Mouse (Mus musculus): ENCODE results near the gene Cgnl1. TPM values are rescaled to one million over a fixed set of nuclear protein-coding genes. Genes with fewer than 3 reads are reported as not detected.
A peak's percentile ranks its signal among the peaks of the same experiment; 100 is the strongest.

Cgnl1 gene
- polyA plus RNA-seq, 1 experiment from 2014 or later, result 2.3 TPM

DNA sequence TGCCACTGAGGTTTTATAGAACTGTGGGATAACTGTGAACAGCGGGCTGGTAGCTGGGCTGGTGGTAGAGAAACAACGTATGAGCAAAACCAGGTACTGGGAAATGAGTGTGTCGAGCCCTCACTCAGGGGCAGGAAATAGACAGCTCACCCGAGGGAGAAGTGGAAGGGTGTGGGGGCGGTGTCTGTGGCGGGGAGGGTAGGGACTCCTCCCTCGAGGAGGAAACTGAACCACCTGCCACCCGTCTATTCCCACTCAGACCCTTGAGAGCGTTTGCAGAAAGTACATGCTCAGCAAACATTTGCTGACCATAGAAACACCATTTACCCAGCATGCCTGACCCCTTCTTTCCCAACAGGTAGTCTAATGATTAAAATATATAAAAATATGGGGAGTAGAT, 2.2 kb upstream of the Cgnl1 start:
- Histone ChIP-seq H3K27me3 (replicated peaks; ENCODE audit: control insufficient read depth, insufficient read depth, low read length) (peaks cover 23% of the 10 kb centered on the region), H3K4me3 (ENCODE audit: low read depth, low read length) (no peak overlapping the region), H3K9ac (ENCODE audit: low read length) (no peak overlapping the region), H3K4me2 (ENCODE audit: low read length) (no peak overlapping the region), H3K4me1 (ENCODE audit: control insufficient read depth, insufficient read depth, low read length) (peaks cover 5% of the 10 kb centered on the region), H3K27ac (ENCODE audit: low read depth, low read length) (no peak overlapping the region), H3K9me3 (replicated peaks; ENCODE audit: control insufficient read depth, low read length) (peaks cover 14% of the 10 kb centered on the region; the same call in 1 of the 2 replicates), H3K36me3 (ENCODE audit: control insufficient read depth, insufficient read depth, low read length) (no peaks in the 10 kb centered on the region)
- WGBS, result 91% methylated on average over 9 of the region's 9 CpGs
- ATAC-seq (no peak), DNase-seq (ENCODE audit: low spot score) (no peak)

- Histone ChIP-seq H3K4me3 (ENCODE audit: low read depth, low read length) (no peak overlapping the region), H3K27ac (ENCODE audit: low read depth, low read length) (no peak overlapping the region), H3K9me3 (replicated peaks; ENCODE audit: control insufficient read depth, low read length) (0 out of 2 replicates have a peak, but pooled peaks cover 10% of the 10 kb centered on the region), H3K4me2 (ENCODE audit: low read length) (no peak overlapping the region), H3K36me3 (ENCODE audit: control insufficient read depth, insufficient read depth, low read length) (no peaks in the 10 kb centered on the region), H3K9ac (ENCODE audit: low read length) (no peak overlapping the region), H3K27me3 (replicated peaks; ENCODE audit: control insufficient read depth, insufficient read depth, low read length) (peaks cover 23% of the 10 kb centered on the region), H3K4me1 (ENCODE audit: control insufficient read depth, insufficient read depth, low read length) (peaks cover 5% of the 10 kb centered on the region)
- 70% methylated on average over 5 of the region's 5 CpGs for WGBS
- DNase-seq (ENCODE audit: low spot score), result no peak
- no peak for ATAC-seq
These were observed 936 bp upstream of the Cgnl1 start for GRCm38 (mm10) chr9:71772338-71772737.

DNA sequence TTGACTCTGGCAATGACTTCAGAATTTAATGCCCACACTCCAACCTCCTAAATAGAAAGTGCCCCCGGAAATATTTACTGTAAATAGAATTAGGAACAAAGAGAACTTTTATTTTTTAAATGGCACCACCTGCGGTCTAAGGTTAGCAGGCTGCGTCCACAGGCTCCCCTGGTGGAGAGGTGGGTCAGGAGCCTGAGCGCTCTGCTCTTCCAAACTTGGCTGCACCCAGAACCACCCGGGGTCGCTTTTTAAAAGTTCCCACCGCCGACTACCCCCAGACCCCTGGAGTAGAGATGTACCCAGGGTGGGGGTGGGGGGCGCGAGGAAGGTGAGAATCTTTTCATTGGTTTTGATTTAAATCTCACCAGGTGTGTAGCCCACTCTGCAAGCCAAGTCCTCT, 918 bp downstream of the Cgnl1 start:
- Histone ChIP-seq H3K36me3 (ENCODE audit: control insufficient read depth, insufficient read depth, low read length) (no peaks in the 10 kb centered on the region), H3K9me3 (replicated peaks; ENCODE audit: control insufficient read depth, low read length) (0 out of 2 replicates have a peak, but pooled peaks cover 8% of the 10 kb centered on the region), H3K4me1 (ENCODE audit: control insufficient read depth, insufficient read depth, low read length) (peaks cover 5% of the 10 kb centered on the region), H3K27ac (ENCODE audit: low read depth, low read length) (no peak overlapping the region), H3K27me3 (replicated peaks; ENCODE audit: control insufficient read depth, insufficient read depth, low read length) (peaks cover 27% of the 10 kb centered on the region), H3K9ac (ENCODE audit: low read length) (no peak overlapping the region), H3K4me2 (ENCODE audit: low read length) (peak overlapping the region; percentile 92; the same call in 1 of the 2 replicates), H3K4me3 (ENCODE audit: low read depth, low read length) (no peak overlapping the region)
- 2% methylated on average over 10 of the region's 10 CpGs for whole genome bisulfite sequencing
- ATAC-seq, result no peak
- no peak for DNase-seq (ENCODE audit: low spot score)

DNA sequence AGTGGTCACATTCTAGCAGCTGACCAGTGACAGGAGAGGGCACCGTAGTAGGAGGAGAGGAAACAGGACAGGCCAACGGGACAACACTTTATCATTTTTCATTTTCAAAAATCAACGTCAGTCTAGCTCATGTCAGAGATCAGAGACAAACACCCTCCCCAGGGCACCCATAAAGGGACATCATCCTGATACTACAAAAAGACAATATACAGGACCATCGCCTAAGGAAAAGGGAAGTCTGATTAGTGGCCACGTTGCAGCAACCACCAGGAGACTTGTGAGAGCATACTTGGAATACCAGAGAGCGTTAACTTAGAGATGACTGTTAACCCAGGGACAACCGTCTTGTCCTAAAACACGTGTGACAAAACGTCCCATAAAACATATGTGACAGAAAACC, 1.7 kb downstream of the Cgnl1 start:
- H3K9me3 ChIP-seq (replicated peaks; ENCODE audit: control insufficient read depth, low read length), result 0 out of 2 replicates have a peak, but pooled peaks cover 8% of the 10 kb centered on the region
- peaks cover 5% of the 10 kb centered on the region for H3K4me1 ChIP-seq (ENCODE audit: control insufficient read depth, insufficient read depth, low read length)
- H3K27ac ChIP-seq (ENCODE audit: low read depth, low read length), result no peak overlapping the region
- no peaks in the 10 kb centered on the region for H3K36me3 ChIP-seq (ENCODE audit: control insufficient read depth, insufficient read depth, low read length)
- DNase-seq (ENCODE audit: low spot score) (no peak), ATAC-seq (no peak)
- H3K9ac ChIP-seq (ENCODE audit: low read length), result no peak overlapping the region
- WGBS, result 49% methylated on average over 9 of the region's 9 CpGs
- no peak overlapping the region for H3K4me3 ChIP-seq (ENCODE audit: low read depth, low read length)
- no peak overlapping the region for H3K4me2 ChIP-seq (ENCODE audit: low read length)
- peaks cover 27% of the 10 kb centered on the region for H3K27me3 ChIP-seq (replicated peaks; ENCODE audit: control insufficient read depth, insufficient read depth, low read length)

DNA sequence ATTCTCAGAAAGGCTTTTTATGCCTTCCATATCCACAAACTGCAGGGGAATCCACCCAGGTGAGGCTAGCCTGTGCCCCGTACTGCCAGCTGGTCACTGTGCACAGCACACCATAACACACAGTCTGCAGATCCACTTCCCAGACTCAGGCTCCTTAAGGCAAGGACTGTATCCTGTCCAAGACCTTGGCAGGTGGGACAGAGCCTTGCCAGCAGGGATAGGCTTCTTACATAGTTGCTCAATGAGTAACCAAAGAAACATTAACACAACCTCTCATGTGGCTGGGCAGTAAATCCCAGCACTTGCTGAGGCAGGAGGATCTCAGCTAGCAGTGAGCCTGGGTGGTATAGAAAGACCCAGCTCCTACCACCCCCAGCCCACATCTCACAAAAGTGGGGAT, 3.3 kb downstream of the Cgnl1 start:
- DNase-seq (ENCODE audit: low spot score) (no peak), ATAC-seq (no peak)
- WGBS, result 86% methylated on average over 1 of the region's 1 CpGs
- no peak overlapping the region for H3K4me2 ChIP-seq (ENCODE audit: low read length)
- no peaks in the 10 kb centered on the region for H3K36me3 ChIP-seq (ENCODE audit: control insufficient read depth, insufficient read depth, low read length)
- peaks cover 27% of the 10 kb centered on the region for H3K27me3 ChIP-seq (replicated peaks; ENCODE audit: control insufficient read depth, insufficient read depth, low read length)
- no peak overlapping the region for H3K4me3 ChIP-seq (ENCODE audit: low read depth, low read length)
- H3K27ac ChIP-seq (ENCODE audit: low read depth, low read length), result no peak overlapping the region
- 0 out of 2 replicates have a peak, but pooled peaks cover 8% of the 10 kb centered on the region for H3K9me3 ChIP-seq (replicated peaks; ENCODE audit: control insufficient read depth, low read length)
- peaks cover 5% of the 10 kb centered on the region for H3K4me1 ChIP-seq (ENCODE audit: control insufficient read depth, insufficient read depth, low read length)
- H3K9ac ChIP-seq (ENCODE audit: low read length), result no peak overlapping the region

DNA sequence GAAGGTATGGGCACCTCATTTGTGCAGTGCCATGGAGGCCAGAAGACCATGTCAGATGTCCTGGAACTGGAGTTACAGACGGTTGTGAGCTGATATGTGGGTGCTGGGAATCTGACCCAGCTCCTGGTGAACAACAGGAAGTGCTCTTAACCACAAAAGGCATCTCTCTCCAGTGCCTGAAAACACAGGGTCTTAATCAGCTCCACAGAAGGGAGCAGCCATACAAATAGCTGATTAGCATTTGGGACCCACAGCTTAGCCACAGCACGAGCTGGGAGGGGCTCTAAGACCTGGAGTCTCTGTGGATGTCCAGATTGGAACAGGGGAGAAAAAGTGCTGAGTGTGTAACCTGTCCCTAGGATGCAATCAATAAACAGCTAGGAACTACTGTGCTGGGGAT, 4.5 kb downstream of the Cgnl1 start:
- DNase-seq (ENCODE audit: low spot score), result no peak
- 39% methylated on average over 2 of the region's 2 CpGs for WGBS
- ATAC-seq, result no peak
- 0 out of 2 replicates have a peak, but pooled peaks cover 1% of the 10 kb centered on the region for H3K9me3 ChIP-seq (replicated peaks; ENCODE audit: control insufficient read depth, low read length)
- H3K27ac ChIP-seq (ENCODE audit: low read depth, low read length), result no peak overlapping the region
- peaks cover 5% of the 10 kb centered on the region for H3K4me1 ChIP-seq (ENCODE audit: control insufficient read depth, insufficient read depth, low read length)
- peaks cover 27% of the 10 kb centered on the region for H3K27me3 ChIP-seq (replicated peaks; ENCODE audit: control insufficient read depth, insufficient read depth, low read length)
- no peaks in the 10 kb centered on the region for H3K36me3 ChIP-seq (ENCODE audit: control insufficient read depth, insufficient read depth, low read length)
- no peak overlapping the region for H3K4me2 ChIP-seq (ENCODE audit: low read length)
- no peak overlapping the region for H3K9ac ChIP-seq (ENCODE audit: low read length)
- no peak overlapping the region for H3K4me3 ChIP-seq (ENCODE audit: low read depth, low read length)

DNA sequence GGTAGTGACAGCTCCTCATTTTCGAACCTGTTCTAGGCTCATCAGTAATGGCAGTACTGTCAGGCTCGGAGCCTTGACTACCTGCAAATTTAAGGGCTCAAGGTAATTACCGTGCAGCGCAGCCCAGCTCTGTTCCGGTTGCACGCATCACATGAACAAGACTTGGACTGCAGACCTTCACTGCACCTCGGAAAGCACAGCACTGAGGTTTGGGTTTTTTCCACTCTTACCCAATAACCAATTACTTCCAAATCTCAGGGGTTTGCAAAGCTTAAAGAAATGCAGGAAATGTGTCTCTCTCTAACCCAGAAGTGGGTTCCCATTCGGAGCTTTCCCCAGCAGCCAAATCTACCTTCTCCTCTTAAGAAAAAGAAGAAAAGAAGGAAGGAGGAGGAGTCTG, 5.1 kb downstream of the Cgnl1 start:
- H3K4me2 ChIP-seq (ENCODE audit: low read length), result no peak overlapping the region
- no peaks in the 10 kb centered on the region for H3K9me3 ChIP-seq (replicated peaks; ENCODE audit: control insufficient read depth, low read length)
- ATAC-seq, result no peak
- no peak for DNase-seq (ENCODE audit: low spot score)
- no peak overlapping the region for H3K4me3 ChIP-seq (ENCODE audit: low read depth, low read length)
- no peak overlapping the region for H3K27ac ChIP-seq (ENCODE audit: low read depth, low read length)
- 79% methylated on average over 8 of the region's 8 CpGs for WGBS
- H3K27me3 ChIP-seq (replicated peaks; ENCODE audit: control insufficient read depth, insufficient read depth, low read length), result peaks cover 25% of the 10 kb centered on the region
- H3K4me1 ChIP-seq (ENCODE audit: control insufficient read depth, insufficient read depth, low read length), result peaks cover 5% of the 10 kb centered on the region
- no peak overlapping the region for H3K9ac ChIP-seq (ENCODE audit: low read length)
- H3K36me3 ChIP-seq (ENCODE audit: control insufficient read depth, insufficient read depth, low read length), result no peaks in the 10 kb centered on the region

GRCm38 (mm10) chr9:71764551-71764950, 6.9 kb downstream of the Cgnl1 start:
- no peak for DNase-seq (ENCODE audit: low spot score)
- Histone ChIP-seq H3K9ac (ENCODE audit: low read length) (no peak overlapping the region), H3K36me3 (ENCODE audit: control insufficient read depth, insufficient read depth, low read length) (no peaks in the 10 kb centered on the region), H3K4me1 (ENCODE audit: control insufficient read depth, insufficient read depth, low read length) (peaks cover 17% of the 10 kb centered on the region; the same call in 1 of the 2 replicates), H3K27ac (ENCODE audit: low read depth, low read length) (no peak overlapping the region), H3K27me3 (replicated peaks; ENCODE audit: control insufficient read depth, insufficient read depth, low read length) (peaks cover 9% of the 10 kb centered on the region), H3K9me3 (replicated peaks; ENCODE audit: control insufficient read depth, low read length) (no peaks in the 10 kb centered on the region), H3K4me2 (ENCODE audit: low read length) (no peak overlapping the region), H3K4me3 (ENCODE audit: low read depth, low read length) (no peak overlapping the region)
- 43% methylated on average over 11 of the region's 11 CpGs for WGBS
- no peak for ATAC-seq

- Histone ChIP-seq H3K4me3 (ENCODE audit: low read depth, low read length) (no peak overlapping the region), H3K27me3 (replicated peaks; ENCODE audit: control insufficient read depth, insufficient read depth, low read length) (peaks cover 4% of the 10 kb centered on the region), H3K27ac (ENCODE audit: low read depth, low read length) (no peak overlapping the region), H3K9ac (ENCODE audit: low read length) (no peak overlapping the region), H3K4me1 (ENCODE audit: control insufficient read depth, insufficient read depth, low read length) (peaks cover 17% of the 10 kb centered on the region; the same call in 1 of the 2 replicates), H3K4me2 (ENCODE audit: low read length) (no peak overlapping the region), H3K9me3 (replicated peaks; ENCODE audit: control insufficient read depth, low read length) (no peaks in the 10 kb centered on the region), H3K36me3 (ENCODE audit: control insufficient read depth, insufficient read depth, low read length) (no peaks in the 10 kb centered on the region)
- DNase-seq (ENCODE audit: low spot score), result no peak
- WGBS, result 5% methylated on average over 1 of the region's 1 CpGs
- no peak for ATAC-seq
These were observed 8.1 kb downstream of the Cgnl1 start for GRCm38 (mm10) chr9:71763273-71763672.

All from forebrain, embryonic 14.5 days (tissue).